Mouse (Mus musculus) stomach, postnatal 0 days (tissue): ENCODE data around the gene Colgalt1. TPM values are rescaled to one million over a fixed set of nuclear protein-coding genes. Genes with fewer than 3 reads are reported as not detected.

Experiments used
- ATAC-seq: fragments of 200-750 bp; cut with Nextera tagmentation; 2 replicates; pipeline ENCODE4 v1.8.0; 2017; ENCODE audit not compliant: low FRiP score, low TSS enrichment
- DNase-seq: peaks from one replicate; pipeline ENCODE4 v3.0.0-alpha.2; 2016; ENCODE audit warnings: low spot score
- H3K27ac ChIP-seq: fragments of 300-500 bp; sonication (generic); replicated peaks from 2 replicates; pipeline ENCODE4 v1.5.1; 2014; ENCODE audit warnings: mild to moderate bottlenecking, control low read depth
- H3K27me3 ChIP-seq: fragments of 300-500 bp; sonication (generic); 2 replicates; pipeline ENCODE4 v1.6.1; 2014; ENCODE audit warnings: low read length; ENCODE audit not compliant: control insufficient read depth, insufficient read depth
- H3K36me3 ChIP-seq: fragments of 300-500 bp; sonication (generic); 2 replicates; pipeline ENCODE4 v1.6.1; 2014; ENCODE audit warnings: low read length, mixed read lengths; ENCODE audit not compliant: control insufficient read depth, insufficient read depth
- H3K4me1 ChIP-seq: fragments of 300-500 bp; sonication (generic); replicated peaks from 2 replicates; pipeline ENCODE4 v1.6.1; 2014; ENCODE audit warnings: antibody characterized with exemption; ENCODE audit not compliant: control insufficient read depth, insufficient read depth
- H3K4me2 ChIP-seq: fragments of 300-500 bp; sonication (generic); replicated peaks from 2 replicates; pipeline ENCODE4 v1.6.1; 2014; ENCODE audit warnings: low read depth, mild to moderate bottlenecking, control low read depth, moderate library complexity
- H3K4me3 ChIP-seq: fragments of 300-500 bp; sonication (generic); 2 replicates; pipeline ENCODE4 v1.5.1; 2014; ENCODE audit warnings: low read depth, low read length, control low read depth
- H3K9ac ChIP-seq: fragments of 300-500 bp; sonication (generic); 2 replicates; pipeline ENCODE4 v1.6.1; 2014; ENCODE audit warnings: mild to moderate bottlenecking, low read length, control low read depth, mixed read lengths
- H3K9me3 ChIP-seq: fragments of 300-500 bp; sonication (generic); 2 replicates; pipeline ENCODE4 v1.6.1; 2016; ENCODE audit warnings: low read length; ENCODE audit not compliant: control insufficient read depth
- CTCF ChIP-seq: IDR thresholded peaks from 2 replicates; pipeline ENCODE4 v1.5.1; 2016; ENCODE audit warnings: antibody characterized with exemption, low read depth, mild to moderate bottlenecking, moderate library complexity
- EP300 ChIP-seq: optimal IDR thresholded peaks from 2 replicates; pipeline ENCODE3; 2016; ENCODE audit warnings: antibody characterized with exemption
- WGBS: fragments of 180-500 bp; shearing (Covaris S2); extraction: QIAGEN DNeasy Blood & Tissue Kit; methylation state at CpG from one replicate; pipeline ENCODE4 v1.1.7; 2014; 5-methylcytosine and 5-hydroxymethylcytosine counted together
- polyA plus RNA-seq: library from polyadenylated mRNA; unstranded; fragments of >200 nt; fragmentation: Nextera tagmentation; extraction: Ambion mirVana; gene quantifications from 2 replicates; pipeline ENCODE4 v1.2.1, GENCODE M21; 2015

The Colgalt1 gene
- polyA plus RNA-seq, 1 experiment from 2014 or later = 41.1 TPM

DNA sequence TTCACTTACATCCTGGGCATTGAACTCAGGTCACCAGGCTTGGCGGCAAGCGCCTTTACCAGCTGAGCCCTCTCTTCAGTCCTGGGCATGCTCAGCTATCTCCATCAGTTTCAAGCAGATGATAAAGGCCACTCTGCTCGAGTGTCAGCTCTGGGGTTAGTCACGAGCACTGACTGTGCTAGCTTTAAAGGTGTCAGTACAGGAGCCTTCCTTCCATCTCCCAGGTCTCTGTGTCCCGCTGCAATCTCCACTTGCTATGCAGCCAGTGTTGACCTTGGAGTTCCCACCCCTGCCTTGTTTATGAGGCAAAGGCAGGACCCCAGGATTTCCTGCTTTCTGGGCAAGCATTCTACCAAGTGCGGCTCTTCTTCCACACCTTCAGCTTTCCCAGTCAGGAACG, 43.2 kb upstream of the Colgalt1 start:
- Histone ChIP-seq H3K4me2 (no peak overlapping the region), H3K4me1 (0 out of 2 replicates have a peak, but pooled peaks cover 4% of the 10 kb centered on the region), H3K27ac (no peak overlapping the region), H3K9me3 (no peaks in the 10 kb centered on the region), H3K9ac (no peak overlapping the region), H3K36me3 (no peaks in the 10 kb centered on the region), H3K27me3 (no peaks in the 10 kb centered on the region), H3K4me3 (no peak overlapping the region)
- ATAC-seq = no peak
- 73% methylated on average over 7 of the region's 7 CpGs for WGBS
- DNase-seq = no peak
- TF ChIP-seq CTCF (no peak), EP300 (no peak)

DNA sequence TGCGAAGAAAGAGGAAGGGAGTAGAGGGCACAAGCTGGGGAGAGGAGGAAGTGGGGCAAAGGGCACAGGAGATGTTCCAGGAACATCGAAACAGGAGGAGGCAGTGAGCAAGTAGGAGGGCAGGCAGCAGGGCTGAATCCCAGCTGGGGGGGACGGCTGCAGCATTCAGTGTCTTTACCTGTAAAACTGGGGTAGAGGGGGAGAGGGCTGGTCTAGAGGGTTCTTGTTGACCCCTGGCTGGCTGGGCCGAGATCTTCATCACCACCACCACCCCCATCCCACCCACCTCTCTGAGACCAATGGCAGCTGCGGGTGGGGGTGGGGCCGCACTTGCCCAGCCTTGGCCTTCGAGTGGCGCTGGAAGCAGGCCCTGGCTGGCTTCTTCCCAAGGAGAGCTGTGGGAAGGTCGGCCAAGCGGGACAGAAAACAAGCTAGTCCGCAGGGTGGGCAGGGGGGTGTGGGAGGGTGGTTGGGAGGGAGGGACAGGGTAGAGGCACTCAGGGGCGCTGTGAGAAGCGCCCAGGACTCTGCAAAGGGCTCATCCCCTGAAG, 42.3 kb upstream of the Colgalt1 start, which contains the start of gene Slc27a1:
Gene Slc27a1 (plus strand): TSS at position 496 of the 551 bp plus-strand sequence.
- Histone ChIP-seq H3K4me2 (peak within 1 kb of the TSS; percentile 81), H3K27ac (peak within 1 kb of the TSS; percentile 93), H3K9me3 (no peaks in the 10 kb centered on the region), H3K27me3 (no peaks in the 10 kb centered on the region), H3K9ac (peak within 1 kb of the TSS; percentile 56), H3K4me1 (peaks cover 4% of the 10 kb centered on the region; the same call in 1 of the 2 replicates), H3K36me3 (no peaks in the 10 kb centered on the region), H3K4me3 (peak within 1 kb of the TSS; percentile 60)
- TF ChIP-seq CTCF (no peak), EP300 (no peak)
- peak; percentile 45 for DNase-seq
- WGBS = 21% methylated on average over 13 of the region's 13 CpGs
- no peak for ATAC-seq

DNA sequence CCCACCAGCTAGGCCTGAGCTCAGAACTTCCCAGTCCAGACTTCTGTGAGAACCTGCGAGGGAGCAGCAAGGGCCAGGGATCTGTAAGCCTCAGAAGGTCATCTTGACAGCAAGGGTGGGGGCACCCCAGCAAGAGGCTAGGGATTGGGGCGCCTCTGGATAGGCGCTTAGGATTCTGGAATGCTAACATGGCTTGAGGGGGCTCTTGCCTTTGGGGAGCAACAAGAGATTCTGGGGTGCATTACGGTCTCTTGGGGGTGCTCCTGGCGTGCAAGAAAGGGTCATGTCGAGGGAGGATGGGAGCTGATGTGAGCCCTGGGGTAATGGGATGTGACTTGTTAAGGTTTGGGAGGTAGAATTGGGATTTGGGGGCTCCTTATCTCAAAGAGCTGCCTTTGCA, 41.9 kb upstream of the Colgalt1 start:
- peaks cover 4% of the 10 kb centered on the region; the same call in 1 of the 2 replicates for H3K4me1 ChIP-seq
- H3K4me3 ChIP-seq = peak overlapping the region; percentile 60; the same call in 1 of the 2 replicates
- ATAC-seq (no peak), DNase-seq (no peak)
- WGBS = 26% methylated on average over 6 of the region's 6 CpGs
- H3K36me3 ChIP-seq = no peaks in the 10 kb centered on the region
- no peaks in the 10 kb centered on the region for H3K27me3 ChIP-seq
- no peaks in the 10 kb centered on the region for H3K9me3 ChIP-seq
- no peak overlapping the region; the same call in 1 of the 2 replicates for H3K9ac ChIP-seq
- TF ChIP-seq EP300 (no peak), CTCF (no peak)
- peak overlapping the region; percentile 81 for H3K4me2 ChIP-seq
- H3K27ac ChIP-seq = peak overlapping the region; percentile 93

DNA sequence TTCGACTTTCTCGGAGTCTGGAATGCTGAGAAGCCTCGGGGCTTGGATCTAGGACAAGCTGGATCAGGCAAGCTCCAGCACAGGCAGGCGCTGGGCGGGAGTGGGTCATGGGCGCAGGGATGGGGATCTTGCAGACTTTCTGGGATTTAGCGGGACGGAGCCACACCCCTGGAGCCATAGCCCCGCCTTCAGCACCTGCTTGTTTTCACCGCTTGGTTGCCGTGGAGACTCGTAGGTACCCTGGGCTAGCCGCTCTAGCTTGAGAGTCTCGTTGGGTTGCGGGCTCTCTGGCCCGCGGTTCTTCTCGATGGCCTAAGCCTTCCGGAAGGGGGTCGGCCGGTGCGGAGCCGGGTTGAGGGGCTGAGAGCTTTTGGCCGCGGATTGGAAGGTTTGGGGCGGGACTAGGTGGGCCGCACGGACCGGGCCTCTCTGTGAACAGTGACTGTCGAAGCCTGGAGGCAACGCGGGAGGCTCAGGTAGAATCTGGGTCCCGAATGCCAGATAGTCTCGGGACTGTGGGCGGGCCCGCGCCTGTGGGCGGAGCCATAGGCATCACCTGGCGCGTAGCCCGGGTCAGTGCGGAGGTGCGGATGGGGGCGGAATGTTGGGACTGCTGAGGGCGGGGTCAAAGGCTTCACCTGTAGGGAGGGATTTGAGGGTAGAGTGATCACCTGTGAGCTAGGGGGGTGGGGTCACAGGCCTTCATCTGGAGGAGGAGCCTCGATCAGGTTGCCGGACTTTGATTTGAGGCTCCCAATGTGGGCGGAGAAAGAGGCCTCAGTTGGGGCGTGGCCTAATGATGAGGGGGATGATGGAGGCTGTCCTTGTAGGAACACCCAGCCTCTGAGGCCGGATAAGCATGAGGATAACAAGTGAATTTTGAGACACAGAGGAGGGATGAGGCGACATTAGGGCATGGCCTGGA, 41.2 kb upstream of the Colgalt1 start:
- under 1% methylated on average over 48 of the region's 51 CpGs for WGBS
- Histone ChIP-seq H3K4me1 (peaks cover 4% of the 10 kb centered on the region; the same call in 1 of the 2 replicates), H3K9me3 (no peaks in the 10 kb centered on the region), H3K9ac (peak overlapping the region; percentile 60), H3K36me3 (no peaks in the 10 kb centered on the region), H3K4me2 (peak overlapping the region; percentile 81), H3K4me3 (peak overlapping the region; percentile 60), H3K27me3 (no peaks in the 10 kb centered on the region), H3K27ac (peak overlapping the region; percentile 93)
- ATAC-seq (peak; percentile 82), DNase-seq (peak; percentile 97)
- TF ChIP-seq EP300 (no peak), CTCF (0 out of 2 replicates have a peak, but pooled peaks have one; percentile 1)

- ATAC-seq (peak; percentile 90), DNase-seq (peak; percentile 99)
- H3K9me3 ChIP-seq = no peaks in the 10 kb centered on the region
- H3K27ac ChIP-seq = peak overlapping the region; percentile 93
- peaks cover 4% of the 10 kb centered on the region; the same call in 1 of the 2 replicates for H3K4me1 ChIP-seq
- WGBS = under 1% methylated on average over 41 of the region's 41 CpGs
- H3K9ac ChIP-seq = peak overlapping the region; percentile 60
- peak overlapping the region; percentile 60 for H3K4me3 ChIP-seq
- H3K4me2 ChIP-seq = peak overlapping the region; percentile 81
- no peaks in the 10 kb centered on the region for H3K27me3 ChIP-seq
- no peaks in the 10 kb centered on the region for H3K36me3 ChIP-seq
- peak; percentile 29; the same call in 1 of the 2 replicates for TF ChIP-seq CTCF
- no peak for TF ChIP-seq EP300
These were observed 40.4 kb upstream of the Colgalt1 start for GRCm38 (mm10) chr8:71570291-71570954.
